Mouse (Mus musculus) ES-E14 (cell line): Measurements from ENCODE around the gene Tipin.

Experiments
- MAFK ChIP-seq: IDR thresholded peaks from 2 replicates; pipeline ENCODE4 v1.6.1; 2014; ENCODE audit warnings: mild to moderate bottlenecking, low read depth, low read length, inconsistent platforms; ENCODE audit not compliant: insufficient read depth
- ZC3H11A ChIP-seq: IDR thresholded peaks from 2 replicates; pipeline ENCODE4 v1.6.1; 2012; ENCODE audit warnings: low read depth, mild to moderate bottlenecking, inconsistent platforms, low read length, borderline replicate concordance

DNA sequence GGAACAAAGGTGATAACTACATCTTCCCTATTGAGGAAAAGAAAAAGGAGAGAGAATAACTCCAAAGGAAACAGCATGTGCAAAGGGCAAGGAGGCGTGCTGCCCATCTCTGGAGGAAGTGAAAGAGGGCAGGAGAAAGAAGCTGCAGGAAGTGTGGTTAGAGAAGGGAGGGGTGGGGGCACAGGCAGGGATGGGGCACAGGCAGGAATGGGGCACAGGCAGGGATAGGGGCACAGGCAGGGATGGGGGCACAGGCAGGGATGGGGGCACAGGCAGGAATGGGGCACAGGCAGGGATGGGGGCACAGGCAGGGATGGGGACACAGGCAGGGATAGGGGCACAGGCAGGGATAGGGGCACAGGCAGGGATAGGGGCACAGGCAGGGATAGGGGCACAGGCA is 32.0 kb upstream of the Tipin start:
- TF ChIP-seq ZC3H11A (no peak), MAFK (no peak)
